Mouse (Mus musculus) MEL (cell line): ENCODE results near the gene Pfkfb3.

ENCODE experiments used
- BHLHE40 ChIP-seq: IDR thresholded peaks from 2 replicates; pipeline ENCODE4 v1.6.1; 2012; ENCODE audit warnings: low read depth, mild to moderate bottlenecking, inconsistent platforms, low read length, improper control_type of control experiment, borderline replicate concordance
- CTCF ChIP-seq, 3 experiments: IDR thresholded peaks in 2 of 3; conservative IDR thresholded peaks in 1 of 3; 2 replicates each; pipeline ENCODE4 v1.5.1; 2011 to 2012; ENCODE audit warnings: low read length in 3 of 3, low read depth in 2 of 3, mild to moderate bottlenecking in 2 of 3, improper control_type of control experiment in 1 of 3, inconsistent platforms in 1 of 3, mixed read lengths in 1 of 3, moderate library complexity in 1 of 3; ENCODE audit not compliant: control insufficient read depth in 1 of 3, insufficient read depth in 1 of 3, poor library complexity in 1 of 3, severe bottlenecking in 1 of 3
- ELF1 ChIP-seq: IDR thresholded peaks from 2 replicates; pipeline ENCODE4 v1.6.1; 2014; ENCODE audit warnings: low read depth, mild to moderate bottlenecking, inconsistent platforms, low read length, improper control_type of control experiment, moderate library complexity
- JUND ChIP-seq: IDR thresholded peaks from 2 replicates; pipeline ENCODE4 v1.6.1; 2011; ENCODE audit warnings: low read depth, mild to moderate bottlenecking, improper control_type of control experiment, low read length
- RAD21 ChIP-seq: IDR thresholded peaks from 2 replicates; pipeline ENCODE4 v1.6.1; 2011; ENCODE audit warnings: mild to moderate bottlenecking, low read depth, low read length, improper control_type of control experiment
- TAL1 ChIP-seq: IDR thresholded peaks from 2 replicates; pipeline ENCODE4 v1.6.1; 2012; ENCODE audit warnings: mild to moderate bottlenecking, inconsistent platforms, low read length, moderate library complexity, mixed read lengths
- TCF12 ChIP-seq: IDR thresholded peaks from 2 replicates; pipeline ENCODE4 v1.6.1; 2014; ENCODE audit warnings: low read depth, mild to moderate bottlenecking, inconsistent platforms, low read length, improper control_type of control experiment, moderate library complexity
- ZC3H11A ChIP-seq: IDR thresholded peaks from 2 replicates; pipeline ENCODE4 v1.6.1; 2012; ENCODE audit warnings: low read depth, mild to moderate bottlenecking, inconsistent platforms, low read length, improper control_type of control experiment
- ZNF384 ChIP-seq: IDR thresholded peaks from 2 replicates; pipeline ENCODE4 v1.6.1; 2012; ENCODE audit warnings: low read depth, mild to moderate bottlenecking, inconsistent platforms, low read length, improper control_type of control experiment

GRCm38 (mm10) chr2:11568471-11568870, 14.6 kb upstream of the Pfkfb3 start:
- no peak for TF ChIP-seq CTCF (IDR thresholded peaks at IDR 0.05 in 2 of 3, conservative IDR thresholded peaks at IDR 0.05 in 1 of 3; ENCODE audit: control insufficient read depth in 1 of 3, insufficient read depth in 1 of 3, low read depth in 2 of 3, low read length in 3 of 3, poor library complexity in 1 of 3, severe bottlenecking in 1 of 3)
- TF ChIP-seq ZNF384 = no peak
- TF ChIP-seq RAD21 = no peak
- no peak for TF ChIP-seq TCF12
- TF ChIP-seq BHLHE40 = no peak
- TF ChIP-seq TAL1 = no peak
- TF ChIP-seq JUND = no peak
- no peak for TF ChIP-seq ELF1
- TF ChIP-seq ZC3H11A = no peak
